Mouse (Mus musculus) megakaryocyte, adult 5-6 weeks (primary cell): ENCODE results near the gene Cables2. TPM values are rescaled to one million over a fixed set of nuclear protein-coding genes. Genes with fewer than 3 reads are reported as not detected.

Experiments
- ATAC-seq: 2 replicates; pipeline ENCODE4 v1.8.0; 2016; ENCODE audit warnings: mild to moderate bottlenecking, inconsistent platforms; ENCODE audit not compliant: poor library complexity, severe bottlenecking
- total RNA-seq, 2 experiments: library from RNA; stranded (forward) in 1 of 2; stranded (reverse) in 1 of 2; fragments of 153-499, 151-499 nt in 1 of 2; fragments of 221-1000, 200-1000 nt in 1 of 2; gene quantifications; 2 replicates each; pipeline versions ENCODE4 v1.2.3 to v1.2.4; 2015 to 2017

The Cables2 gene
- 16.0 and 16.4 TPM in 2 replicates for total RNA-seq (2015)
- 12.1 and 12.8 TPM in 2 replicates for total RNA-seq (2017)

DNA sequence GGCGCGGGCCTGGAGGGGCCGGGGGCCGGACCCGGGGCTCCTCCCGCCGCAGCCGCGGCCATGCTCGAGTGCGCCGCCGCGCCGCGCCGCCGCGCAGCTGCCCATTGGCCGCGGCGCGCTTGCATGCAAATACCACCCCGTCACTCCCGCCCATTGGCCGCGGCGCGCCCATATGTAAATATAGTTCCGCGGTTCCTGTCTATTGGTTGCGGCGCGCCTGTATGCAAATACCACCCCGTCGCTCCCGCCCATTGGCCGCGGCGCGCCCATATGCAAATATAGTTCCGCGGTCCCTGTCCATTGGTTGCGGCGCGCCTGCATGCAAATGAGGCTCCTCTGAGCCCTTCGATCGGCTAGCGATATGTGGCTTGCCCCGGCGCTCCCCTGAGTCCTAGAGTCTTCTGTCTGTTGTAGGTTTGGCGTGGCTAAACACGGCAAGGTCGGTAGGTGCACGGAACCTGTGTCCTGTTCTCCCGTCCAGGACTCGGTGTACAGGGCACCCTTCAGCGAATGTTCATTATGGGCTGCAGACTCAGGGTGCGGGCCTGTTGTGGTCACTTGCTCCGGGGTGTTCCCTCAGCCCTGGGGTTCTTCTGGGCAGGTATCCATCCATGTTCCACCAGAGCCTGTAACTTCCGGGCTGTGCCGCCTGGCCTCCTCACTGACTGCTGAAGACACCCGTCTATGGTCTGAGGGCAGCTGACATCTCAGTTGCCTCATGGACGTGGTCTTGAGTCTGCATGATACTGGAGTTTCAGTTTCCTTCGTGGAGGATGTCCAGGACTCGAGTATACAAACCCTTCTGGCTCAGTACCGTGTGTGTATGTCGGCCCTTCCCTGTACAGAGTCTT is at the start of gene Cables2:
Gene Cables2 (minus strand): TSS at position 103 of the 851 bp plus-strand sequence.
- peak; percentile 67 for ATAC-seq

DNA sequence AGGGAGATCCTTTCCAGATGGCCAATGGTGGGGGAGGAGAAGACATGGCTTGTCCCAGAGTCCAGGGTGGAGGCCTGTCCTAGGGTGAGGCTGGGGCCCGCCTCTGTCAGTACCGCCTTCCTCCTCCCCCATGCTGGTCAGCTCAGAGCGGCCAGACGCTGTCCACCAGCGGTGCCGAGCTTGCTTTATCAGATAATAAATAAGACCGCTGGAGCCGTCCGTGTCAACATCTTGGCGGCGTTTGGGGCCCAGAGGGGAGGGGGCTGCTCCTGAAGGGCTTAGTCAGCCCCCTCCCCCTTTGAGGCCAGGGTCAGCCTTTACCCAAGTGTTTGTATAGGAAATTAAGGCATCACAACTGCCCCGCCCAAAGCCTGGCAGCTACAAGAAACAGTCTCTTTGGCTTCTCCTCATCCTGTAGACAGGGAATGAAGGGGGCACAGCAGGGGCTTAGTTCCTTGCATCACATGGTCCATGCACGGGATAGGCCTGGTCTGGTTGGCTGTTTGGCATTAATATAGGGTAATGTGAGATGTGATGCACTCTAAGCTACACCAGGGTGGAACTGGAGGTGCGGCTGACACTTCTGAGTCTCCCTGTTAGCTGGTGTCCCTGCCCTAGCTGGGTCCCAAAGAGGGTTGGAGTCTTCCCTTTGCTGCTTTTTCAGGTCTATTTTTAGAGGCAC is 49.5 kb upstream of the Cables2 start:
- no peak for ATAC-seq

DNA sequence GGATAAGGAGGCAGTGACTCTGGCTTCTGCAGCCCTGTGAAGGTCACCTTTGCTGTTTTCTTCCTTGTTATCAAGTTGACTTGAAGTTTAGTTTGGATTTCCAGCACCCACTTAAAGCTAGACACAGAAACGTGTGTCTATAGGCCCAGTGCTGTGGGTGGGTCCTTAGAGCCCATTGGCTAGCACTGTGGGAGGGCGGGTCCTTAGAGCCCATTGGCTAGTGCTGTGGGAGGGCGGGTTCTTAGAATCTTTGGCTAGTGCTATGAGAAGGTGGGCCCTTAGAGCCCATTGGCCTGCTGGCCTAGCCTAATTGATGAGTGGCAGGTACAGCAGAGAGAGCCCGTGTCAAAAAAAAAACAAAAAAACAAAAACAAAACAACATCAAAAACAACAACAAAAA is 46.9 kb upstream of the Cables2 start:
- ATAC-seq: no peak

DNA sequence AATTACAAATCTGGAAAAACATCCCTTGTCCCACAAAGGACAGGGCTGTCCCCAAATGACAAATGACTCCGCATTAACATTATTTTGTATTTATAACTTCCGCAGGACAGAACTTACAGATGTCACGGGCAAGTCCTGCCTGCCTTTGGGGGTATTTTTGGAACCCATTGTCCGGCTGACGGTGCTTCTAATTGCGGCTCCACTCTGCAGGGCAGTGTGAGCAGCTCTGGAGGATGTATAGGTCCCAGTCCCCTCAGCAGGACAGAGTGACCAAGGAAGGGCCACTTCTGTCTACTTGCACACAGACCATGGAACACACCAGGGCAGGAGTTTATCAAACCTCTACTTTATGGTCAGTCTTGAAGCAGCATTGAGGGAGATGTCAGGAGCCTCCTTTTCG is 44.3 kb upstream of the Cables2 start:
- no peak for ATAC-seq

DNA sequence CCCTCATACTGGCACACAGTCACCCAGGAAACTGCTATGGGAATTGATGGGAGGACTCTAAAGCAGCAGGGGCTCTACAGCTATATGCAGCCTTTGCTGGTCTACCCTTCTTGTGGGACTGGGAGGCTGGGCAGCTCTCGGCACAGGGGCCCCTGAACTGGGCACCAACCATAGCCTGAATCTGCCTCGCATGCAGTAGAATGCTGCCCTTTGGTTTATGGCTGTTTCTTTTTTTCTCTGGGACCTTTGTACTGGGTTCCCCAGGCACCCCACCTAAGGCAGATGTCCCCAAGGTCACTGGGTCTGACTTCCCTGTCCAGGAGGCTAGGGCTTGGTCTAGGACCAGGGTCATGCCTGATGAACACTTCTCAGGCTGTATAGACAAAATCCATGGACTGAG is 41.0 kb upstream of the Cables2 start:
- ATAC-seq: no peak

DNA sequence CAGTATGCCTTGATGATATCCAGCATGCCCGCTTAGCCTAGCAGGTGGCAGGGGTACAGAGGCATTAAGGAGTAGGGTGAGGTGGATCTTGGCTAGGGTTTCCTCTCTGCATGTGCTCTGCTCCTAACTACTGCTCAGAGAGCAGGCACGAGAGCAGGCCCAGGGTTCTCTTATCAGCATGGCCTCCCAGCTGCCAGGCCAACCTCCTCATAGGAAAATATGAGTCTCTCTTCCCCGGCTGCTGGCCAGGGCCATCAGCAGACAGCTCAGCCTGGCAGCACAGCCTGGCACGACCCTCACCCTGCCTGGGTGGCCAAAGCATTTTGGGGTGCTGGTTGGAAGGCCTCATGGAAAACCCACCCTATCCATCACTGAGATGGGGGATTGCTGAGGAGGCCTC is 37.9 kb upstream of the Cables2 start:
- ATAC-seq: no peak

DNA sequence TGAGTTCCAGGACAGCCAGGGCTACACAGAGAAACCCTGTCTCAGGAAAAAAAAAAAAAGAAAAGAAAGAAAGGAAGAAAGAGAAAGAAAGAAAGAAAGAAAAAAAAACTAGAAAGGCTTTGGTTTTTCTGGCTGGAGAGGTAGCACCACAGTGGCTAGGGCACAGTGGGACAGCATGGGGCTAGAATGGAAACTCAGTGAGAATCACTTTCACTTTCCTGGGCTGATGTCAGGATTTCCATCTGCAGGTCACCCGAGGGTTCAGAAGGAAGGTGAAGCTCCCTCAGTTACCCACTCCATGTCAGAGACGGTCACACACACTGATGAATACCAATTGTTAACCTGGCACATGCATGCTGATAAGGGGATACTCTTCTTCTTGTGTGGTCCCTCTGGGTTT is 34.4 kb upstream of the Cables2 start:
- ATAC-seq: no peak

DNA sequence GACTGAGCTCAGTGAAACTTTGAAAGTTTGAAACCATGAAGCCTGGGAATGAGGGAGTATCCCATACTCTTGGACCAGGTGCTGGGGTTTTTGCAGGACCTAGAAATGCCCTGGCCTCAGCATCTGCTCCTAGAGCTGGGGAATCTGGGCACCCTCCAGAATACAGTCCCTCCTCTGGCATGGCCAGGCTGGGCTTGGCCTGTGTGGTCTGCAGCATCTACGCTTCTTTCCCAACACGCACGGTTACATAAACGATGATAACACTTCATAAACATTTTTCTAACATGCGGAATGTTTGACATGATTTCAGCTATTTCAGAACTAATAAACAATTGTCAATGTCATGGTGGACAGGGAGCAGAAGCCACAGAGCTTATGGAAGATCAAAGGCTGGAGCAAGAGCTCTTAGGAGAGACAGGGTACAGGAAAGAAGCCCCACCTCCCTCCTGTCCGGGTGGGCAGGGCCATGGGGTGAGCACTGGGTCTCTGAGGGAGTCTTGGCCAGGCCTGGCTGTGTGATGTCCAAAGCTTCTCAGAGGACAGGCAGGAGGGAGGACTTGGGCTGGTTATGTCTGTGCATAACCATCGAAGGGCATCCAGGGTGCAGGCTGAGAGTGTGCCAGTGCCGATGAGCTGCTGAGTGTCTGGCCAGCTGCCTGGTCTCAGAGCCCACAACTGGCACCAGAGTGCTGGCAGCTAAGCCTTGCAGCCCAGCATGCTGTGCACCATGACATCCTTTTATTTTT is 33.3 kb upstream of the Cables2 start:
- no peak for ATAC-seq

DNA sequence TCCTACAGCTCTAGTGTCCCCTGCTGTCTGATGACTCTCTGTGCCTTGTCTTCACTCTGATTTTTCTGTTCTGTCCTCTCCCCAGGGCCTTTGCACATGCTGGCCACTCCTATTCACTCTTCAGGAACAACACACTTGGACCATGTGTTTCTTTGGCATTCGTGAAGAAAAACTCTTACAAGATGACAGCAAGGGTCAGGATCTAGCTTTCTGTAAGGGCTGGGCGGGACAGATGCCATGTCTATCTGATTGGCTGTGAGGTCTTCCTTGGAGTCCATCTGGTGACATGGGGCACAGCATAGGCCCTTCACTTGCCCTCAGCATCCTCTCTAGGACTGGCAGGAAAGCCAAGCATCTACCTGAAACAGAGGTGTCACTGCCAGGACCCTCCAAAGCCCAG is 32.7 kb upstream of the Cables2 start:
- no peak for ATAC-seq

DNA sequence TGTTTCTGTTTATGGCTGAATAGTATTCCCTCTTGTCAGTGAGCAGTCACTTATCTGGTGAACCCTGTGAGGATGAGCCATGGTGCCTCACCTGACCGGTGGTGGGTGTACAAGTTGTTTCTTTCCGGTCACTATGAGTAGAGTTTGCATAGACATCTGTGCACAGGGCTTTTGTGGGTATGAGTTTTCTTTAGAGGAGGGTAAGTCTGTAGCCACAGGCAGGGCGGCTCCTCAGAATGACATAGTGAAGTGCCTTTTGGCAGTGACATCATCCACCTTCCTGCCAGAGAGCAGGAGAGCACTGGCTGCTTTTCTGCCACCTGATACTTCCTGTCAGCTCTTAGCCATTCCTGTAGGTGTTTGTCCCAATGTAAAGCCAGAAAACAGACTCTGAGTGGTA is 32.2 kb upstream of the Cables2 start:
- no peak for ATAC-seq

DNA sequence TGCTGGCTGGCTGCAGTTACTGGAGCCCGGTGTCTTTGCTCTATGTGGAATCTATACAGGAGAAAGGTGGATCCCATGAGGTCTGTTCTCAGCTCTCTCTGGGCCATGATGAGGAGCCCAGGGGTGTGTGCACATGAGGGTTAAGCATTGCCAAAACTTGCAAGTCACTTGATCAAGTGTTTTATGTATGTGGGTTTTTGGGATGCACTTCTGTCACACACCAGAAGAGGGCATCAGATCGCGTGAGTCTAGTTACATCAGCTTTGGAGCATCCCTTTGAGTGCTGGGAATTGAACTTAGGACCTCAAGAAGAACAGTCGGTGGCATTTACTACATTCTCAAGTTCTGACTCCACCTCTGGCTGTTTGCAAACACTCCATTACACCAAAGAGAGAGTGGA is 31.3 kb upstream of the Cables2 start:
- ATAC-seq: no peak

DNA sequence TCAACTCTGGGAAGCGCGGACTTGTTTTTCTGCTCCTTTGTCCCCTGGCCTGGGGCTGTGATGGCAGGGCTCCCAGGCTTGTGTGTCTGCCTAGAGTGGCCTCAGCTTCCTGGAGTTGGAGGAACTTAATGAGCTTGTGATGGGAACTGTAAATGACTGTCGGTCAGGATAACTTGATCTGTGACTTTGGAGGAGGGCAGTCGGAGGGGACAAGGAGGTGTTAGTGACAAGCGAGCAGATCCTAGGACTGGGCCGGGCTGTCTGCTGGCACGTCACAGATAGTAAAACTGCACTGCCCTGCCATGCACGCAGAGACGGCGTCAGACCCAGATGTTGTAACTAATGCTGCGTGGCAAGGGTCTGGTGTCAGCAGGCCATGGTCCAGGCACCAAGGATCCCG is 30.2 kb upstream of the Cables2 start:
- no peak for ATAC-seq

DNA sequence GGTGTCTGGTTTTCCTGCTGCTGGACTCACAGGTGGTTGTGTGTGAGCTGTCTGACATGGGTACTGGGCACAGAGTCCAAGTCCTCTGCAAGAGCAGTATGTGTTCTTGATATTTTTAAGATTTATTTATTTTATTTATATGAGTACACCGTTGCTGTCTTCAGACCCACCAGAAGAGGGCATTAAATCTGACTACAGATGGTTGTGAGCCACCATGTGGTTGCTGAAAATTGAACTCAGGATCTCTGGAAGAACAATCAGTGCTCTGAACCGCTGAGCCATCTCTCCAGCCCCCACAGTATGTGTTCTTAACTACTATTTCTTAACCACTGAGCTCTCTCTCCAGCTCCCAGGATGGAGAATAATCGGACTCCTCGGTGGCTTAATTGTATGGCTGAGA is 28.9 kb upstream of the Cables2 start:
- no peak for ATAC-seq

DNA sequence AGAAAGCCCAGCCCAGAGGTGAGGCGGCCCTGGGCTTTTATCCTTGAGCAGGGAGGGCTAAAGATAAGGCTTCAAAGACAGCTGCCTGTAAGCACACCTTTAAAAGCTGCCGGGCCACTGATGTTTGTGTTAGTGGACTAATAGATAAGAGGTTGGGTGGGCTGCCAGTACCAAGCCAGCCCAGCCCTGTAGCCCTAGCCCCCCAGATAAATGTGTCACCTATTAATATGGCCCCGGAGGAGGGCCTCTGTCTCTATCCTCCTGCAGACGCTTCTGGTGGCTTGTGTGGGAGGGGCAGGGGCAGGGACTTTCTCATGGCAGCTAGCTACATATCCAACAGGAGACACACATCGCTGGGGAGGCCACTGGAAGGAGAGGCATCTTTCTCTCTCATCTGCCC is 27.5 kb upstream of the Cables2 start:
- no peak for ATAC-seq

DNA sequence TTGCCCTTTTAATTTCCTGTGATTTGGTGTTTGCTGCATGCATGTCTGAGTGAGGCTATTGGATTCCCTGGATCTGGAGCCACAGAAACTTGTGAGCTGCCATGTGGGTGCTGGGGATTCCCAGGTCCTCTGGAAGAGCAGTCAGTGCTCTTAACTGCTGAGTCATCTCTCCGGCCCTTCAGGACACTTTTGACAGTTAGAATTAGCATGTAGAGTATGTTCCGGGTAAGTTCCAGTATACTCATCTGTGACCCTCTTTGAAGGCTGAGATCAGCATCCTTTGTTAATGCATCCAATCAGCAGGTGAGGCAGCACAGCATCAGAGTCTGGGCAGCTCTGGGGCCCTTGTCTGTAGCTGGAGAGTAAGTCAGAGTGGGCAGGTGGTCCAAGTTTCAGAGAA is 27.0 kb upstream of the Cables2 start:
- no peak for ATAC-seq

DNA sequence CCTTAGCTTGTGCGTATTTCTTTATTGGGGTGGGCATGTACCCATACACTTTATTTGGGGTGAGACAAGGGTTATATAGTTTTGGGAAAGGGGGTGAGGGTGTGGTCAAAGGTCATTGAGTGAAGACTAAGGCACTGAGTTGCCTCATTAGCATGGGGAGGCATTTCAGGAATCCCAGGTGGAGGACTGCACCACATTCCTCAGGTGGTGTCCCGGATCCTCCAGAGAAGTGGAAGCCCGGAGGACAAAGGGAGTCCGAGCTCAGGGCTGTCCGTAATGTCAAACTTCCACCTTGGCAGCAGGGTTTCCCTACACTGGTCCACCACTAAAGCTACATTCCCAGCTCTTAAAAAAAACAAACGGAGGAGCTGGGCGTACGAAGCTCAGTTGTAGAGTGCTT is 19.6 kb upstream of the Cables2 start:
- no peak for ATAC-seq

DNA sequence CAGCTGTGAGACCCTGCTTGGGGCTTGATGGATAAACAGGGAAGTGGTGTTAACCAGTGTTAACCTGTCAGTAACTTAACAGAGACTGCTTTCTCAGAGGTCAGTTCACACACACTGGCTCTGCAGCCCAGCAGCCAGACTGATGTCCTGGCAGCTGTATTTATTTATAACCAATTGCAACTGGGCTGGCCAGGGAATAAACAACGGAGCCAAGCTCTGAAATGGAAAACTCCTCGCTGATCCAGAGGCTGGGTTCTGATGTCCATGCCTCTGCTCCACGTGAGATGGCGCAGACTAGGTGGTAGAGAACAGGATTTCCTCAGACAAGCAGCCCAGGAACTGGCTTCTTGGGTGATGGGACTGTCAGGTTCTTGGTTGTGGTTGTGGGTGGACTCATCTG is 18.7 kb upstream of the Cables2 start:
- no peak for ATAC-seq

DNA sequence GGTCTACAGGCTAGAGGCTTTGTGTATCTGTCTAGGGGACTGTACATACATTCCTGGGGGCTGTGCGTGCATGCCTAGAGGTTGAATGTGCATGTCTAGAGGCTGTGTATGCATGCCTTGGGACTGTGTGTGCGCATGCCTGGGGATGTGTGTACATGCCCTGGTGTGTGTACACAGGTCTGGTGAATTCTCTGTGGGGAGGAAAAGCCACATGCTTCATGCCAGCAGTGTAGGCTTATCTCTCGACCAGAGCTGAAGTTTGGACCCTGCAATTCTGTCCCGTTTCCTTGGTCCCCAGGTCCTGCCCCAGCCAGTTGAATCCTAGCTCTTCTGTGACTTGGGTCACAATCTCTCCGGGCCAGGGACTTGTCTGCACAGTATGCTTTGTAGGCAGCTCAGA is 18.3 kb upstream of the Cables2 start:
- no peak for ATAC-seq

DNA sequence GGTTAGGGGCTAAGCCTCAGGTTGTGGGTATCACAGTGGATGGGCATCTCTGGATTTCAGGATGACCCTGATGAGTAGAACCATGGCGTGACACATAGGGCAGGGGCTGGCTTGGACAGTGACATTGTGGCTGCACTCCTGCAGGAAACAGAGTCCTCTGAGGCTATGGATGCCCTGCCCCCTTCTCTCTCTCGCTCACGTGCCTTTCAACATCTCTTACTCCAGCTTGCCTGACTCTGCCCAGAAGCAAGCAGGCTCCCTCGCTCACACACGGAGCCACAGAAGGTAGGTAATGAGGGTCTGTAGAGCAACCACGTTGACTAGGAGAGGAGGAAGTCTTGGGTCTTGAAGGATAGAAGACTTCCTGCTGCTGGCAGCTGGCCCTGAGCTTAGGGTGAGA is 17.2 kb upstream of the Cables2 start:
- no peak for ATAC-seq

DNA sequence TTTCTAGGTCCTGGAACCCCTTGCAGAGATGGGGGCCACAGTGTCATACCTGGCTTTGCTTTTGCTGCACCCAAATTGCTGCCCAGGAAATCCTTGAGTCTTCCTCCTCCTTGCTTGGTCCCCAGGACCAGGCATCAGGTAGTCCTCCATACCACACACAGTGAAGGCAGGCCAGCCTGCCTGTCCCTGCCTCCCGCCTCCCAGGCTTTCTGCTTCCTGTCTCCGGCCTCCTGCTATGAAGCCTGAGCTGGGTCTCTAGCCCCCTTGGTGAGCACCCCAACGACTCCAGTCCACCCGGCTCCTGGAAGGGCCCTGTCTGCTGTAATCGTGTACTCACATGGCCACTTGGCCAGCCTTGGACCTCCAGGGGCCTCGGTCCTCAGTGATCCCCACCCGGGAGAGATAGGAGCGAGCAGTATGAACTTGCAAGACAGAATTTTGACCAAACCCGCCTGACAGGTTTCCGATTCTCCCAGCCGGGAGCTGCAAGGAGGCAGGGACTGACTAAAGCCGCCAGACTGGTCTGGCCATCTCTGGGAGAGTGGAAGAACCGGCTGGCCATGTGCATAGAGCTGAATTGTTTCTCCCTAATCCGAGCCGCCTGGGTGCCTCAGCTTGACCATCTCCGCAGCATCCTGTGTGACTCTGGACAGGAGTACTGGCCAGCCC is 16.3 kb upstream of the Cables2 start, which contains the start of gene Rbbp8nl:
Gene Rbbp8nl (minus strand): TSS at position 440 of the 669 bp plus-strand sequence.
- no peak for ATAC-seq

DNA sequence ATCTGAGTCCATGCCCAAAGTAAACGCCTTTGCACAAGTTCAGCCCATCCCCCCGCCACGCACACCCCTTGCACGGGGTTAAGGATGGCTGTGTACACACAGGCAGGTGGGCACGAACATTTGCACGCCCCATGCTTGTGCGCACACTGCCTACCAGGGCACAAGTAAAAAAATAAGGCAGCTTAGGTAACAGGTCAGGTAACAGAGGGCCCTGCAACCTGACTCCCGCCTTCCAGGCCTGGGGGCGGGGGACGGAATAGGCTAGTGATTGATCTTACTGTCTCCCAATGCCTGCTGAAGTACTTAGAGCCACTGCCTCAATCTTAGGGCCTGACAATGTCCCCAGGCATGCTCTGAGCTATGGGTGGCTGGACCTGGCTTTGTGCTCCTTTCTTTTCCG is 15.7 kb upstream of the Cables2 start:
- no peak for ATAC-seq
